Mouse (Mus musculus): Measurements from ENCODE around the gene B230104I21Rik. TPM values are rescaled to one million over a fixed set of nuclear protein-coding genes. Genes with fewer than 3 reads are reported as not detected.

Gene B230104I21Rik
- total RNA-seq, 2 experiments from 2014 or later = not detected

DNA sequence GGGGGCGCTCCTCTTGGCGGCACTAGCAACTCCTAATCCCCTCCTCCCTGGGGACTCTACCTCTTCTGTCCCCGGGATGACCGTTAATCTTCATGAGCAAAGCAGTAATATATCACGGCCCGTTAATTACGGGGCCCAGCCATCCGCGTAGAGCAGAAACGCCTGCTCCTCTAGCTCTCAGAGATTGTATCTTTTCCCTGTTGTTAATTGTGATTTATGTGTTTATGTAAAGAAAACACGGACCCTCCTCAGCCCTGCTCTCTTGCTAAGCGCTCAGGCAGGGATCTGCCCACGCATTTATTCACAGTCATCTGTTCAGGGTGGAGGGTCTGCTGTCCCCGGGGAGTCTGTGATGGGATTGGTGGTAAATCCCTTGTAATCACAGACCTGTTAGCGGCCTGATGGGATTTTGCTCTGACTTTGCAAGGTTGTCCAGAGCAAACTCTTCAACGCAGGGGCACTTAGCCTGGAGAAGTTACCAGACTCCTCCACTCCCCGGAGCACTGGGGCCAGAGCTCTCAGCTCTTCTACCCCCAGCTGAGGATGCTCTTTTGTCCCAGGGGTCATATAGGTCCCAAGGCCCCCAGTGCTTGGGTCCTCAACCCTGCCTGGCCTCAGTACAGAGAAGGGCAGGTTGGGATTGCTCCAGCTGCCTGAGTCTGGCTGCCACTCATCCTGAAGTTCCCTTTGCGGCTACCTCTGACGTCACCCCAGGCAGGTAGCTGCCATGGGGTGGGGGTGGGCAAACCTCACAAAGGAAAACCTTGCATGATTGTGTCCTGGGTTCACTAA is 11.0 kb downstream of the B230104I21Rik start:
- no peak for DNase-seq (ENCODE audit: low spot score)
- intact Hi-C loops (cut with DNase I) = no loop called here

- intact Hi-C loops (cut with DNase I) = no loop called here
- DNase-seq (ENCODE audit: low spot score) = no peak
Measured at GRCm38 (mm10) chr4:154348197-154348786, 12.4 kb downstream of the B230104I21Rik start.

DNA sequence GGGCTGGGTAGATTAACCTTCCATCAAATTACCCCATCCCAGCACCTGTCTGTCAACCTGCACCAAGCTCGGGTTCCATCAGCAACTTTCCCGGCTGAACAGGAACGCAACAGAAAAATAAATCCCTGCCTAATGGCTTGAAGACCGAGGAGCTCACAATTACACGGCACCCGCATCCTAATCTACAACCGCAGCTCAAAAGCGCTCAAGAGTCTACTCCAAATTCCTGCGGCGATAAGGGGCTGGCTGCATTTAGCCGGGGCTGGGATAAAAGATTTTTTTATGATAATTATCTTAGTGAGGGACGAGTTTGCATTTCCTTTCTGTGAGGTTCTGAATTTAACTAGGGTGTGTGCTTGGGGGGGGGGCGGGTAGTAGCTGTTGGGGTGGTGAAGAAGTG is 16.3 kb downstream of the B230104I21Rik start:
- no peak for DNase-seq (ENCODE audit: low spot score)
- intact Hi-C loops (cut with DNase I) = no loop called here

DNA sequence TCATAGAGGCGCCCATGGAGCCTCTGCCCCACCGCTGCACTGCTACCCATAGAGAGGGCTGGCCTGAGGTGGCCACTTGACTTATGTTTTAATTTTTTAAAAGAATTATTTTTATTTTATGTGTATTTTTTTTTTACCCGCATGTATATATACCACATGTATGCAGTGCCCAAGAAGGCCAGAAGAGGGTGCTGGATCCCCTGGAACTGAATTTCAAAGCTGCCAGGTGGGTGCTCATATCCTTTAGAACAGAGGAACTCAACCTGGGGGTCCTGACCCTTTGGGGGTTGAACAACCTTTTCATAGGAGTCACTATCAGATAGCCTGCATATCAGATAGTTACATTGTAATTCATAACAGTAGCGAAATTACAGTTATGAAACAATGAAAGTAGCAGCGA is 19.5 kb downstream of the B230104I21Rik start:
- intact Hi-C loops (cut with DNase I) = no loop called here
- no peak for DNase-seq (ENCODE audit: low spot score)

GRCm38 (mm10) chr4:154358370-154358769 is 22.4 kb downstream of the B230104I21Rik start:
- DNase-seq (ENCODE audit: low spot score) = no peak
- intact Hi-C loops (cut with DNase I) = no loop called here

GRCm38 (mm10) chr4:154358816-154359215 is 22.9 kb downstream of the B230104I21Rik start:
- intact Hi-C loops (cut with DNase I) = no loop called here

GRCm38 (mm10) chr4:154359762-154360300 is 23.9 kb downstream of the B230104I21Rik start:
- DNase-seq (ENCODE audit: low spot score) = no peak

More at GRCm38 (mm10) chr4:154358816-154359215, 22.9 kb downstream of the B230104I21Rik start:
- DNase-seq (ENCODE audit: low spot score) = no peak

DNA sequence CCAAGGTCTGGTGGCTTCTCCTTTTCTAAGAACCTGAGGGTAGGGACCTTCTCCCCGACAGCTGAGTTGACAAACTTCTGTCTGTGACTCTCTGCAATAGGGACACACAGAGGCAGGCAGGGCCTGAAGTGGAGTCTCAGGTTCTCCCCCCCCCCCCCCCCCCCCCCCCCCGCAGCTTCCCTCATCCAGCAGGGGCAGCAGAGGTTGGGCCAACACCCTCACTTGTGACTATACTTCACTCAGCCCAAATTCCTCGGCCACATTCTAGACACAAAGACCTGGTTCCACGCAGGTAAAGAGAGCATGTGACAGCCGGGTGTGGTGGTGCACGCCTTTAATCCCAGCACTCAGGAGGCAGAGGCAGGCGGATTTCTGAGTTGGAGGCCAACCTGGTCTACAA is 24.5 kb downstream of the B230104I21Rik start:
- intact Hi-C loops (cut with DNase I) = no loop called here
- no peak for DNase-seq (ENCODE audit: low spot score)

More at GRCm38 (mm10) chr4:154359762-154360300, 23.9 kb downstream of the B230104I21Rik start:
- intact Hi-C loops (cut with DNase I) = no loop called here

- no peak for DNase-seq (ENCODE audit: low spot score)
- intact Hi-C loops (cut with DNase I) = no loop called here
Measured at GRCm38 (mm10) chr4:154360850-154361249, 24.9 kb downstream of the B230104I21Rik start.

DNA sequence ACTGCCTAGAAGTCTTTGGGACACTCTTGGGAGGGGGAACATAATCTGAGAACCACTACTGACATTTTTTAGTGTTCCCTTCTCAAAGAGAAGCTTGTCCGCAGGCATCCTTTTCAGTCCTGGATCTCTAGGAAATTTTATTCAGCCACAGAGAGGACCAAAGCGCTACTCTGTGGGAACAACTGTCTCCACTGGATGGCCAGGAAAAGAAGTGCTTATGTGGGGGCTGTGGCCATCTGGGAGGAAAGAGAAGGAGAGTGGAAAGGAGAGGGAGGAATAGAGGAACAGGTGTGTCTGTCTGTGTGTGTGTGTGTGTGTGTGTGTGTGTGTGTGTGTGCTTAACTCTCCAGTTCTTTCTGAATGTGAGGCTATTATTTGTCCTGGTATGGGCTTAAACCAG is 28.8 kb downstream of the B230104I21Rik start:
- intact Hi-C loops (cut with DNase I) = loop anchor here (5.0 kb wide), 1 partner anchor 32 kb away; no protein-coding TSS in a partner anchor
- no peak for DNase-seq (ENCODE audit: low spot score)

DNA sequence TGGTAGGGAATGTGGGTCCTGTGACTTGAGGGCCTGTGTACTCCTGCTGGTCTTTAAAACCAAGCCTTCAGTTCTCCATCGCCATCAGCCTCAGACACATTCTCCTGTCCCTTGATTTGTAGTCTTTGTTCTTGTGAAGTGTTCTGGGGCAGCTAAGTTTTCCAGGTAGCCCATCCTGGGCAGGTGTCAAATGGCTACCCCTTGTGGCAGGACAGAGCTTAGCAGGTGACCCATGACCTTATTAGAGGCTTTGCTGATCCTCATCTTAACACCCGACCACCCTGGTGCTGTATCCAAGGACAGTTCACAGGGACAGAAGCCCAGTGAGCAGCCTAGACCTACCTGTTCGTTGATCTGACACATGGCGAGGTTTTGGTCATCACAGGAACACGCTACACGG is 30.9 kb downstream of the B230104I21Rik start:
- no peak for DNase-seq (ENCODE audit: low spot score)
- intact Hi-C loops (cut with DNase I) = loop anchor here (5.0 kb wide), 1 partner anchor 35 kb away; no protein-coding TSS in a partner anchor

GRCm38 (mm10) chr4:154369089-154369488 is 33.2 kb downstream of the B230104I21Rik start:
- DNase-seq (ENCODE audit: low spot score) = no peak
- intact Hi-C loops (cut with DNase I) = loop anchor here (5.0 kb wide), 1 partner anchor 37 kb away; no protein-coding TSS in a partner anchor

DNA sequence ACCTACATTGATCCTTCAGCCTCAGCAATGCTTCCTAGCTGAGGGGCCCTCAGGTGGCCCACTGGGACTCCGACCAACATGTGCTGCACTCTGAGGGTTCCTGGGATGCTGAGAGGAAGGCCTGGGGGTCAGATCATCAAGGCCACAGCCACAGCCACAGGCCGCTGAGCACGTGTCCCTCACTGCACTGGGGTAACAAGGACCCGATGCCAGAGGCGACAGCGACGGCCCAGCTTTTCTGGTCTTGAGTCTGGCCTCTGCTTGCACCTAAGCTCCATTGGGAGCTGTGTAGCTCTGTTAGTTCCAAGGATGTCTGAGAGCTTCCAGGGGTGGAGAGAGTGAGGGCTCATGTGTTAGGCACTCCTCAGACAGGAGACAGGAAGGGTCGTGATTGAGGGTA is 34.9 kb downstream of the B230104I21Rik start:
- no peak for DNase-seq (ENCODE audit: low spot score)
- intact Hi-C loops (cut with DNase I) = no loop called here

- no peak for DNase-seq (ENCODE audit: low spot score)
- intact Hi-C loops (cut with DNase I) = no loop called here
Measured at GRCm38 (mm10) chr4:154371542-154372247, 35.8 kb downstream of the B230104I21Rik start.

GRCm38 (mm10) chr4:154375939-154376625 is 40.2 kb downstream of the B230104I21Rik start:
- intact Hi-C loops (cut with DNase I) = no loop called here
- DNase-seq (ENCODE audit: low spot score) = no peak

DNA sequence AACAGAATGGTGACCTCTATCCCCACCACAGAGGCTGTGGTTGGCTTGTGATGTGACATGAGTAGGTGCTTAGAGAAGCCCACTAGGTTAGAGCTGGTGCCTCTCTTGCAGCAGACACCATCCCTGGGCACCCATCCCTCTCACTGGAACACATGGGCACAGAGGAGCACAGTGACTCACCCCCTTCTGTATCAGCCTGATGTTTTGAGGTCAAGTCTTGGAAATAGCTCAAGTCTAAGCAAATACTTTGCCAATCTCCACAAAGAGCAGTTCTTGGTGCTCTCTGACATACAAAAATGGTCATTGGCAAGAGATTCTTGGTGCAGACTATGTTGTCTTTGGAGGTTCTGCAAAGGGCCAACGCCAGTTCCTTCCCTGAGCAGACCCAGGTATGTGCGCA is 42.9 kb downstream of the B230104I21Rik start:
- intact Hi-C loops (cut with DNase I) = no loop called here
- no peak for DNase-seq (ENCODE audit: low spot score)

DNA sequence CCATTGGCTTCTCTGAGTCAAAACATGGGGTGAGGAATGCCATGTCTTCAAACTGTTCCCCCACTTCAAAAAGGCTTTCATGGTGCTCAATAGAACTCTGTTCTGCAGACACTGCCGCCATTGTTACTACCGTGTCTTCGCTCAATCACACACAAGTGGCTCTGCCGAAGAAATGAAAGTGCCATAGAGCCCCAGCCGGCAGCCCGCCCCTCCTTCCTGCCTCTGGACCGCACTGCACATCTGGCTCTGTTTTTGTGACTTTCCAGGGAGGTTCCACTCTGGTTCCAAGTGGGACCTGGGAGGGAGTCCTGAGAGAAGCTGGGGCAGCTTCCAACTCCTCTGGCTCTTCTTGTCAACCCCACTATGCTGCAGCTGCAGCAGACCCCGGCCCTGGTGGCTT is 49.3 kb downstream of the B230104I21Rik start:
- DNase-seq (ENCODE audit: low spot score) = no peak
- intact Hi-C loops (cut with DNase I) = no loop called here

DNA sequence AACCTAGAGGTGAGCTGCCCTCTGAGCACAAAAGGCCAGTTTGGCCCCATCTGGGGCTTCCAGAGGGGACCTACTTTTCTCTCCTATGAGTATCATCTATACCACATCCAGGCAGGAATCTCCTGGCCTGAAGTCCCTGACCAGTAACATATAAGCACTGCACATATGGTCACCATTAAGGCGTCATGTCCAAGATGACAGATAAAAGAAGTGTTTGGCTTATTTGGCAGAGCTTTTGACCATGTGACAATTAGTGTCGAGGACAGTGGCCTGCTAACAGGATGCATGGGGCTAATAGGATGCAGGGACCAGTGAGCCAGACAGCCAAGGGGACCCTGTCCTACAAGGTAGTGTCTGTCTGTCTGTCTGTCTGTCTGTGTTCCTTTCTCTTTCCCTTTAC is 50.0 kb downstream of the B230104I21Rik start:
- no peak for DNase-seq (ENCODE audit: low spot score)
- intact Hi-C loops (cut with DNase I) = no loop called here

GRCm38 (mm10) chr4:154386810-154387209 is 50.9 kb downstream of the B230104I21Rik start:
- intact Hi-C loops (cut with DNase I) = no loop called here

GRCm38 (mm10) chr4:154389641-154390040 is 53.7 kb downstream of the B230104I21Rik start:
- no peak for DNase-seq (ENCODE audit: low spot score)
- intact Hi-C loops (cut with DNase I) = no loop called here

More at GRCm38 (mm10) chr4:154386810-154387209, 50.9 kb downstream of the B230104I21Rik start:
- no peak for DNase-seq (ENCODE audit: low spot score)

All from heart, postnatal 25 days (tissue).